Mouse (Mus musculus) erythroblast, adult 5-6 weeks (primary cell): Measurements from ENCODE around the gene Best3. TPM values are rescaled to one million over a fixed set of nuclear protein-coding genes. Genes with fewer than 3 reads are reported as not detected.

Source experiments
- ATAC-seq: replicated peaks from 2 replicates; pipeline ENCODE4 v1.8.0; 2016; ENCODE audit warnings: moderate number of reproducible peaks, mild to moderate bottlenecking, moderate TSS enrichment, inconsistent platforms; ENCODE audit not compliant: poor library complexity, low FRiP score, severe bottlenecking
- total RNA-seq, 2 experiments: library from RNA; stranded (forward) in 1 of 2; stranded (reverse) in 1 of 2; fragments of 150-400 nt in 1 of 2; fragments of 200-764, 138-1000 nt in 1 of 2; gene quantifications; 2 replicates each; pipeline versions ENCODE4 v1.2.3 to v1.2.4; 2015 to 2017; ENCODE audit warnings: low replicate concordance in 2 of 2

The Best3 gene
- total RNA-seq, 2 experiments from 2014 or later: not detected

- ATAC-seq: no peak
Measured at GRCm38 (mm10) chr10:117073176-117073575, 87.1 kb downstream of the Best3 start.

Other genes starting within 250 kb of the Best3 start
- not detected in 2 replicates for gene Myrfl, start 89.4 kb upstream of the Best3 start, total RNA-seq (2015; ENCODE audit: low replicate concordance)
- not detected in 2 replicates for gene Myrfl, start 89.4 kb upstream of the Best3 start, total RNA-seq (2017; ENCODE audit: low replicate concordance)
- gene Rab3ip, start 35.5 kb upstream of the Best3 start, total RNA-seq (2015; ENCODE audit: low replicate concordance): 0.63 and 2.5 TPM in 2 replicates
- gene Rab3ip, start 35.5 kb upstream of the Best3 start, total RNA-seq (2017; ENCODE audit: low replicate concordance): 1.8 and 3.7 TPM in 2 replicates
- not detected in 2 replicates for gene Gm10271, start 13.7 kb upstream of the Best3 start, total RNA-seq (2015; ENCODE audit: low replicate concordance)
- not detected in 2 replicates for gene Gm10271, start 13.7 kb upstream of the Best3 start, total RNA-seq (2017; ENCODE audit: low replicate concordance)
- not detected in 2 replicates for gene Lrrc10, start 59.0 kb downstream of the Best3 start, total RNA-seq (2015; ENCODE audit: low replicate concordance)
- not detected in 2 replicates for gene Lrrc10, start 59.0 kb downstream of the Best3 start, total RNA-seq (2017; ENCODE audit: low replicate concordance)
- 144 and 179 TPM in 2 replicates for gene Cct2, start 77.5 kb downstream of the Best3 start, total RNA-seq (2015; ENCODE audit: low replicate concordance)
- gene Cct2, start 77.5 kb downstream of the Best3 start, total RNA-seq (2017; ENCODE audit: low replicate concordance): 79.9 and 94.5 TPM in 2 replicates
- gene Frs2, start 162.2 kb downstream of the Best3 start, total RNA-seq (2015; ENCODE audit: low replicate concordance): 23.4 and 34.3 TPM in 2 replicates
- 24.2 and 34.2 TPM in 2 replicates for gene Frs2, start 162.2 kb downstream of the Best3 start, total RNA-seq (2017; ENCODE audit: low replicate concordance)
- gene Yeats4, start 238.2 kb downstream of the Best3 start, total RNA-seq (2015; ENCODE audit: low replicate concordance): 25.9 and 28.6 TPM in 2 replicates
- 25.0 and 51.6 TPM in 2 replicates for gene Yeats4, start 238.2 kb downstream of the Best3 start, total RNA-seq (2017; ENCODE audit: low replicate concordance)